Mouse (Mus musculus) ES-Bruce4 (cell line): ENCODE data around the gene Cyb561d1. TPM values are rescaled to one million over a fixed set of nuclear protein-coding genes. Genes with fewer than 3 reads are reported as not detected.

Experiments
- H3K27ac ChIP-seq: 2 replicates; pipeline ENCODE4 v1.5.1; 2012; ENCODE audit warnings: low read length, inconsistent platforms; ENCODE audit not compliant: insufficient read depth
- H3K27me3 ChIP-seq: 2 replicates; pipeline ENCODE4 v1.6.1; 2012; ENCODE audit warnings: mild to moderate bottlenecking, low read length, inconsistent platforms; ENCODE audit not compliant: control insufficient read depth, poor library complexity, insufficient read depth, severe bottlenecking
- H3K36me3 ChIP-seq: 2 replicates; pipeline ENCODE4 v1.6.1; 2012; ENCODE audit warnings: inconsistent platforms, mild to moderate bottlenecking, low read length, moderate library complexity; ENCODE audit not compliant: control insufficient read depth, poor library complexity, insufficient read depth, severe bottlenecking
- H3K4me1 ChIP-seq: one replicate; pipeline ENCODE4 v1.8.1; 2011; ENCODE audit warnings: low read length; ENCODE audit not compliant: control insufficient read depth, insufficient read depth
- H3K4me3 ChIP-seq: 2 replicates; pipeline ENCODE4 v1.5.1; 2011; ENCODE audit warnings: low read depth, mild to moderate bottlenecking, low read length
- H3K9ac ChIP-seq: 2 replicates; pipeline ENCODE4 v1.6.1; 2012; ENCODE audit warnings: low read depth, mild to moderate bottlenecking, inconsistent platforms; ENCODE audit not compliant: poor library complexity, severe bottlenecking
- H3K9me3 ChIP-seq: replicated peaks from 2 replicates; pipeline ENCODE4 v1.6.1; 2012; ENCODE audit warnings: mild to moderate bottlenecking, low read length, inconsistent platforms; ENCODE audit not compliant: control insufficient read depth, poor library complexity, insufficient read depth, severe bottlenecking
- CTCF ChIP-seq: IDR thresholded peaks from one replicate; pipeline ENCODE4 v1.8.1; 2011; ENCODE audit warnings: low read depth, low read length
- EP300 ChIP-seq: IDR thresholded peaks from 2 replicates; pipeline ENCODE4 v1.6.1; 2011; ENCODE audit warnings: low read depth, low read length; ENCODE audit not compliant: insufficient read depth
- POLR2A ChIP-seq: IDR thresholded peaks from one replicate; pipeline ENCODE4 v1.8.1; 2011; ENCODE audit warnings: low read length; ENCODE audit not compliant: insufficient read depth
- polyA plus RNA-seq: library from polyadenylated mRNA; stranded (reverse); fragments of >200 nt; gene quantifications from 2 replicates; pipeline ENCODE4 v1.2.4, GENCODE M21; 2011; ENCODE audit warnings: low read depth; ENCODE audit not compliant: missing spikeins, insufficient read depth, insufficient read length

Cyb561d1 gene
- polyA plus RNA-seq, 1 experiment = 3.7 TPM

- Histone ChIP-seq H3K9ac (no peak overlapping the region), H3K4me1 (no peaks in the 10 kb centered on the region), H3K27ac (no peak overlapping the region), H3K27me3 (no peaks in the 10 kb centered on the region), H3K4me3 (no peak overlapping the region), H3K36me3 (no peaks in the 10 kb centered on the region), H3K9me3 (no peaks in the 10 kb centered on the region)
- TF ChIP-seq POLR2A (no peak), EP300 (no peak), CTCF (no peak)
Observed at GRCm38 (mm10) chr3:108180514-108180913, 20.5 kb downstream of the Cyb561d1 start.

- Histone ChIP-seq H3K36me3 (no peaks in the 10 kb centered on the region), H3K9ac (no peak overlapping the region), H3K27me3 (no peaks in the 10 kb centered on the region), H3K4me3 (no peak overlapping the region), H3K9me3 (no peaks in the 10 kb centered on the region), H3K4me1 (no peaks in the 10 kb centered on the region), H3K27ac (no peak overlapping the region)
- TF ChIP-seq CTCF (no peak), POLR2A (no peak), EP300 (no peak)
Observed at GRCm38 (mm10) chr3:108178756-108179715, 22.0 kb downstream of the Cyb561d1 start.

GRCm38 (mm10) chr3:108174672-108175531, 26.1 kb downstream of the Cyb561d1 start:
- H3K4me1 ChIP-seq = no peaks in the 10 kb centered on the region
- no peaks in the 10 kb centered on the region for H3K36me3 ChIP-seq
- no peak overlapping the region for H3K4me3 ChIP-seq
- H3K27ac ChIP-seq = no peak overlapping the region
- no peak for TF ChIP-seq POLR2A
- no peak for TF ChIP-seq CTCF
- no peak for TF ChIP-seq EP300
- H3K27me3 ChIP-seq = no peaks in the 10 kb centered on the region
- no peak overlapping the region for H3K9ac ChIP-seq
- H3K9me3 ChIP-seq = no peaks in the 10 kb centered on the region

- Histone ChIP-seq H3K9ac (no peak overlapping the region), H3K27ac (no peak overlapping the region), H3K4me3 (no peak overlapping the region), H3K36me3 (no peaks in the 10 kb centered on the region), H3K4me1 (no peaks in the 10 kb centered on the region), H3K27me3 (no peaks in the 10 kb centered on the region), H3K9me3 (no peaks in the 10 kb centered on the region)
- TF ChIP-seq POLR2A (no peak), CTCF (no peak), EP300 (no peak)
Observed at GRCm38 (mm10) chr3:108169199-108169598, 31.8 kb downstream of the Cyb561d1 start.

- no peak overlapping the region for H3K4me3 ChIP-seq
- H3K36me3 ChIP-seq = no peaks in the 10 kb centered on the region
- H3K4me1 ChIP-seq = no peaks in the 10 kb centered on the region
- H3K27me3 ChIP-seq = no peaks in the 10 kb centered on the region
- no peak overlapping the region for H3K27ac ChIP-seq
- H3K9me3 ChIP-seq = no peaks in the 10 kb centered on the region
- no peak overlapping the region for H3K9ac ChIP-seq
- TF ChIP-seq CTCF = no peak
- TF ChIP-seq POLR2A = no peak
- no peak for TF ChIP-seq EP300
Observed at GRCm38 (mm10) chr3:108167499-108167898, 33.5 kb downstream of the Cyb561d1 start.
